ENCODE assay signal across 8 mouse cellular contexts in the genomic region with DNA sequence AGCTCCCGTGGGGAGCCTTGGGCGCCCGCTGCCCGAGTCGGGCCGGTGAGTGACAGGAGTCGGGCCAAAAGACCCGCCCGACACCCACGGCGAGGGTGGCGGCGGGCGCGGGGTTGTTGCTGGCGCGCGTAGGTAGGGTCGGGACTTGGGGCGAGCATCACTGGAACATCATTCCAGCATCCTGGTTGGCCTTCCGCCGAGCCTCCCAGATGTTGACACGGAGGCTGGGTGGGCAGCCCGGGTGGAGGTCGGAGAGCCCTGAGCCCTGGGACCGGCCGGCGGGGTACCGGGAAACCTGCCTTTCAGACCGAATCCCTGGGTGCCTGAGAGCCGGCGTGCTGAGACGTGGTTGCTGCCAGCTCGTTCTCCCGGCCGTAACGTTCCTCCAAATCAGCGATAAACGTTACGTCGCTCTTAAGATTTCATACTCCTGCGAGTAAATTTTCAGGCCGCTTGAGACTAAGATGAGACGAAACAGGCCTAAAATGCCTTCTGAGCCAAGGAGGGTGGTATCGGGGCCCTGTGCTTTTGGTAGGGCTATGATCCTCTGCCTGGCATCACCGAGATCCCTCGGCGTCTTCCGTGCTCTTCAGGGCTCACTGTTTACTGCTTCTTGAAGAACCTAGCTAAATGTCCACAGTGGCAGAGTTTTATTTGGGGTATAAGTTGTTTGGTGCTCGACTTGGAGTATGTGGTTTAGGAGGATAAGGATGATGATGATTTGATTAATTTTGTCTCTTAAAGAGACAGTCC. TPM values are rescaled to one million over a fixed set of nuclear protein-coding genes. Genes with fewer than 3 reads are reported as not detected.
DNase-seq lines count a peak whose midpoint lies in the region; ATAC-seq and TF ChIP-seq lines count a peak whose summit lies in the region.

No protein-coding gene starts in this region.

- peak overlapping the region; percentile 99 for H3K4me3 ChIP-seq in forebrain, embryonic 13.5 days
- peak overlapping the region; percentile 91 for H3K4me3 ChIP-seq in liver, adult 2 months (ENCODE audit: insufficient read depth, low read depth, low read length)
- peak overlapping the region; percentile 97 for H3K4me3 ChIP-seq in neural tube, embryonic 14.5 days (ENCODE audit: low read depth, low read length)

- H3K9me3 ChIP-seq in forebrain, embryonic 13.5 days (replicated peaks), result no peaks in the 10 kb centered on the region
- no peaks in the 10 kb centered on the region for H3K9me3 ChIP-seq in neural tube, embryonic 14.5 days (ENCODE audit: control insufficient read depth, low read length)

- no peaks in the 10 kb centered on the region for H3K36me3 ChIP-seq in forebrain, embryonic 13.5 days (ENCODE audit: poor library complexity, severe bottlenecking)
- no peaks in the 10 kb centered on the region for H3K36me3 ChIP-seq in liver, adult 2 months (ENCODE audit: control insufficient read depth, insufficient read depth, low read length)
- H3K36me3 ChIP-seq in neural tube, embryonic 14.5 days (ENCODE audit: control insufficient read depth, insufficient read depth, low read length), result no peaks in the 10 kb centered on the region

- peak overlapping the region; percentile 94 for H3K27ac ChIP-seq in forebrain, embryonic 13.5 days
- H3K27ac ChIP-seq in liver, adult 2 months (replicated peaks; ENCODE audit: insufficient read depth, low read depth, low read length), result peak overlapping the region; percentile 81
- peak overlapping the region; percentile 91 for H3K27ac ChIP-seq in neural tube, embryonic 14.5 days (ENCODE audit: low read depth, low read length)

- peak overlapping the region; percentile 85 for H3K4me2 ChIP-seq in forebrain, embryonic 13.5 days
- peak overlapping the region; percentile 72 for H3K4me2 ChIP-seq in neural tube, embryonic 14.5 days (ENCODE audit: low read depth, low read length)

- TF ChIP-seq POLR2A in liver, adult 2 months (IDR thresholded peaks at IDR 0.05; ENCODE audit: extremely low read depth, insufficient read depth, low read length), result no peak

- peaks cover 19% of the 10 kb centered on the region; the same call in 1 of the 2 replicates for H3K79me2 ChIP-seq in liver, adult 2 months (ENCODE audit: control insufficient read depth, insufficient read depth, low read length)

- no peak; the same call in 1 of the 2 replicates for ATAC-seq in forebrain, embryonic 13.5 days
- peak; percentile 67 for ATAC-seq in neural tube, embryonic 14.5 days (ENCODE audit: low read depth)

- peak overlapping the region; percentile 97 for H3K9ac ChIP-seq in forebrain, embryonic 13.5 days
- peak overlapping the region; percentile 93 for H3K9ac ChIP-seq in liver, adult 2 months (ENCODE audit: low read depth, low read length)
- H3K9ac ChIP-seq in neural tube, embryonic 14.5 days (replicated peaks; ENCODE audit: low read depth, low read length), result peak overlapping the region; percentile 93

- under 1% methylated on average over 48 of the region's 50 CpGs for WGBS in forebrain, embryonic 13.5 days
- WGBS in liver, adult 2 months, result under 1% methylated on average over 50 of the region's 50 CpGs
- WGBS in neural tube, embryonic 14.5 days, result under 1% methylated on average over 50 of the region's 50 CpGs

- H3K4me1 ChIP-seq in forebrain, embryonic 13.5 days, result peaks cover 28% of the 10 kb centered on the region
- H3K4me1 ChIP-seq in liver, adult 2 months (ENCODE audit: control insufficient read depth, insufficient read depth, low read length), result peaks cover 16% of the 10 kb centered on the region
- peaks cover 17% of the 10 kb centered on the region for H3K4me1 ChIP-seq in neural tube, embryonic 14.5 days (ENCODE audit: control insufficient read depth, insufficient read depth, low read length)

- DNase-seq in cerebellum, postnatal 10 days, result peak; percentile 73 to 80
- no peak for DNase-seq in cerebellum, postnatal 25 days
- peak; percentile 48 for DNase-seq in right cerebral cortex, postnatal 14 days
- no peak for DNase-seq in right cerebral cortex, adult 18-20 months
- peak; percentile 37 for DNase-seq in liver, adult 2 months (ENCODE audit: extremely low read depth, low read depth, low spot score)
- no peak for DNase-seq in spleen, adult 18-20 months

- H3K27me3 ChIP-seq in forebrain, embryonic 13.5 days, result peaks cover 4% of the 10 kb centered on the region; the same call in 1 of the 2 replicates
- H3K27me3 ChIP-seq in liver, adult 2 months (ENCODE audit: control insufficient read depth, insufficient read depth, low read length), result no peaks in the 10 kb centered on the region
- H3K27me3 ChIP-seq in neural tube, embryonic 14.5 days (ENCODE audit: control insufficient read depth, insufficient read depth, low read length), result no peaks in the 10 kb centered on the region

- no peak for TF ChIP-seq CTCF in liver, adult 2 months (IDR thresholded peaks at IDR 0.05; ENCODE audit: low read depth, low read length)

RNA-seq across cellular contexts. Expression of gene Ip6k1, which starts 0.7 kb away (rescaled TPM):
- polyA plus RNA-seq in forebrain, embryonic 13.5 days (2015; fragmentation: Nextera tagmentation; extraction: Ambion mirVana), result 73.6 and 83.9 TPM in 2 replicates
- 40.1 and 47.7 TPM in 2 replicates for total RNA-seq in liver, adult 2 months (2014; rRNA removed)
- 45.7 and 46.3 TPM in 2 replicates for polyA plus RNA-seq in liver, adult 2 months (2012; rRNA removed)
- 53.6 and 63.5 TPM in 2 replicates for polyA plus RNA-seq in neural tube, embryonic 14.5 days (2014; fragmentation: Nextera tagmentation; extraction: Ambion mirVana)

RNA-seq across cellular contexts. Expression of gene Gm20662, which starts 6.8 kb away (rescaled TPM):
- 0.52 TPM in 1 of 2 replicates, not detected in the other for polyA plus RNA-seq in forebrain, embryonic 13.5 days (2015; fragmentation: Nextera tagmentation; extraction: Ambion mirVana)
- 1.7 TPM in 1 of 2 replicates, not detected in the other for total RNA-seq in liver, adult 2 months (2014; rRNA removed)
- polyA plus RNA-seq in liver, adult 2 months (2012; rRNA removed), result 0.44 and 0.76 TPM in 2 replicates
- polyA plus RNA-seq in neural tube, embryonic 14.5 days (2014; fragmentation: Nextera tagmentation; extraction: Ambion mirVana), result 0.94 TPM in 1 of 2 replicates, not detected in the other

RNA-seq across cellular contexts. Expression of gene Cdhr4, which starts 10.7 kb away (rescaled TPM):
- polyA plus RNA-seq in forebrain, embryonic 13.5 days (2015; fragmentation: Nextera tagmentation; extraction: Ambion mirVana), result 0.69 and 1.3 TPM in 2 replicates
- total RNA-seq in liver, adult 2 months (2014; rRNA removed), result not detected in 2 replicates
- 0.19 and 0.44 TPM in 2 replicates for polyA plus RNA-seq in liver, adult 2 months (2012; rRNA removed)
- 1.2 and 4.5 TPM in 2 replicates for polyA plus RNA-seq in neural tube, embryonic 14.5 days (2014; fragmentation: Nextera tagmentation; extraction: Ambion mirVana)

RNA-seq across cellular contexts. Expression of gene Inka1, which starts 17.3 kb away (rescaled TPM):
- 10.8 and 11.1 TPM in 2 replicates for polyA plus RNA-seq in forebrain, embryonic 13.5 days (2015; fragmentation: Nextera tagmentation; extraction: Ambion mirVana)
- 0.87 and 1.3 TPM in 2 replicates for total RNA-seq in liver, adult 2 months (2014; rRNA removed)
- polyA plus RNA-seq in liver, adult 2 months (2012; rRNA removed), result 1.1 and 1.7 TPM in 2 replicates
- polyA plus RNA-seq in neural tube, embryonic 14.5 days (2014; fragmentation: Nextera tagmentation; extraction: Ambion mirVana), result 10.4 and 19.5 TPM in 2 replicates

RNA-seq across cellular contexts. Expression of gene Gm20661, which starts 20.1 kb away (rescaled TPM):
- polyA plus RNA-seq in forebrain, embryonic 13.5 days (2015; fragmentation: Nextera tagmentation; extraction: Ambion mirVana), result 0.44 and 0.62 TPM in 2 replicates
- not detected in 2 replicates for total RNA-seq in liver, adult 2 months (2014; rRNA removed)
- 0.10 TPM in 1 of 2 replicates, not detected in the other for polyA plus RNA-seq in liver, adult 2 months (2012; rRNA removed)
- polyA plus RNA-seq in neural tube, embryonic 14.5 days (2014; fragmentation: Nextera tagmentation; extraction: Ambion mirVana), result 0.58 and 1.8 TPM in 2 replicates

Comparison
In these comparisons a context has a peak if more than half of its experiments do, and no peak if none do; other contexts are left out.
1. DNase-seq: peak in cerebellum, postnatal 10 days (2 of 2), right cerebral cortex, postnatal 14 days (single experiment) and liver, adult 2 months (single experiment); none in cerebellum, postnatal 25 days (0 of 2), right cerebral cortex, adult 18-20 months (single experiment) and spleen, adult 18-20 months (0 of 2).
2. Peak in every context shown above with its lines, with median percentiles within 50 percentile points of each other: H3K27ac ChIP-seq, H3K4me3 ChIP-seq and H3K9ac ChIP-seq.